Mouse (Mus musculus): ENCODE data around the gene Slc51b.

Slc51b gene

DNA sequence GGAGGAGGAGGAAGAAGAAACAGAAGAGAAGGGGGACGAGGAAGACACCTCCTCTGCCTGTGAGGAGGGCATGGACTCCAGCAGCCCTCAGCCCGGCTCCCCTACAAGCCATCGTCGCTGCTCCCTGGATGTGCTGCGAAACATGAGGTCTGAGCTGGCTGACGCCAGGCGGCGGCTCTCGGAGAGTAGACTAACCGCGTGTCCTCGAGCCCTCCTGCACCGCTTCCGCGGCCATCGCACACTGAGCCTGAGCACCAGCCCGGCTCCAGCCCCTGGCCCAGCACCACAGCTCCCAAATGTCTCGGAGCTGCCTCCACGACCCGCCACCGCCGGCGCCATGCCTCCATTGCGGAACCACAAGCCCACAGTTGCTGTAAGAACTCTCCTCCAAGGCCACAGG, 51.0 kb downstream of the Slc51b start:
- DNase-seq (ENCODE audit: low read depth) = no peak

- no peak for DNase-seq (ENCODE audit: low read depth)
Observed at GRCm38 (mm10) chr9:65365721-65366120, 57.0 kb downstream of the Slc51b start.

GRCm38 (mm10) chr9:65363684-65364083, 59.1 kb downstream of the Slc51b start:
- no peak for DNase-seq (ENCODE audit: low read depth)
